Mouse (Mus musculus) spleen, postnatal 14 days (tissue): ENCODE measurements around the gene Irgc1.
"Not testable (repeated sequence)": the region's sequence is repeated elsewhere in the genome, so short reads cannot be mapped to it uniquely, and the experiment has no call there.

Source experiments
- DNase-seq, 2 experiments: peaks; one replicate each; pipeline ENCODE4 v3.0.0; 2021 to 2022; ENCODE audit warnings: low spot score in 2 of 2

Irgc1 gene

DNA sequence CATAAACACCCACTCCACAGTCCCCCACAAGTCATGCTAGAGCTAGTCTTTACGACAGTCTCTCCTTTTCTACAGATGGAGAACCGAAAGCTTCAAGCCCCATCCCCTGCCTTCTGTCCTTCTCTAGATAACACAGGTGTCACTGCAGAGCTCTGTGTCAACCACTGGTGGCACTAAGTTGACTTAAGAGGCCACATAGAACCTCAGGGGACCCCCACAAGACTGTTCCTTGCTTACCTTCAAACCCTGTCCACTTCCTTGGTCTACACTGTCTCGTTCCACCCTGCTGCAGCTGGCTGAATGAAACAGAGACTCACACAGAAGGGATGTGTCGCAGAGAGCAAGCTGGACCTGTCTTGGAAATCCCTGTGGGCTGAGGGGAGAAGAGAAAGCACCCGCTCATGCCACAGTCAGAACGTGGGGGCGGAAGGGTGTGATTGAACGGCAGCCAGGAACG lies at the start of gene Irgc1:
Gene Irgc1 (minus strand): TSS at position 443 of the 457 bp plus-strand sequence.
- DNase-seq = no peak

DNA sequence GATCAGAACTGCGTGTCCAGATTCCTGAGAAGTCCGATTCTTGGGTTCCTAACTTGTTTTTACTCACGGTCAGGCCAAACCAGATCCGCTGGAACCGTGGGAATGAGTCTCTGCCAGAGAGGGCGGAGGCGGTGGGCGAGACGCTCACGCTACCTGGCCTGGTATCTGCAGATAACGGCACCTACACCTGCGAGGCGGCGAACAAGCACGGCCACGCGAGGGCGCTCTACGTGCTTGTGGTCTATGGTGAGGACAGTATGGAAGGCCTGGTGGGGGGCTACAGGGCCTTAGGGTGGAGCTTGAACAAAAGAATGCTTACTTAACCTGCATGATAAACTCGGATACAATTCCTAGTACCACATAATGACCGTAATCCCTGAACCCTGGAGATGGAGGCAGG lies 49.4 kb upstream of the Irgc1 start:
- peak in 1 of 2 experiments; percentile 32 for DNase-seq

DNA sequence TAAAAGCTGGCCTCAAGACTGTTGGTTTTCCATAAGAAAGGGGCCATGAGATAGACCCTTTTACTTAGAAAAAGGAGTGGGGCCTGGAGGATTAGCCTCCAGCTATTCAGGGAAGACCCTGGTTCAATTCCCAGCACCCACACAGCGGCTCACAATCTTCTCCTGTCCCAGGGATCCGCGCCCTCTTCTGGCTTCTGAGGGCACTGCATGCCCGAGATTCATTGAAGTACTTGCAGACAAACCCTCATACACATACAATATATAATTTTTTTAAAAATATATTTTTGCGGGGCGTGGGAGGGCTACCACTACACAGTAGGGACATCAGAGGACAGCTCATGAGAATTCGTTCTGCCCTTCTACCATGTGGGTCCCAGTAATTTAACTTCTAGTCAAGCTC lies 48.8 kb upstream of the Irgc1 start:
- DNase-seq = peak in 1 of 2 experiments; percentile 44

DNA sequence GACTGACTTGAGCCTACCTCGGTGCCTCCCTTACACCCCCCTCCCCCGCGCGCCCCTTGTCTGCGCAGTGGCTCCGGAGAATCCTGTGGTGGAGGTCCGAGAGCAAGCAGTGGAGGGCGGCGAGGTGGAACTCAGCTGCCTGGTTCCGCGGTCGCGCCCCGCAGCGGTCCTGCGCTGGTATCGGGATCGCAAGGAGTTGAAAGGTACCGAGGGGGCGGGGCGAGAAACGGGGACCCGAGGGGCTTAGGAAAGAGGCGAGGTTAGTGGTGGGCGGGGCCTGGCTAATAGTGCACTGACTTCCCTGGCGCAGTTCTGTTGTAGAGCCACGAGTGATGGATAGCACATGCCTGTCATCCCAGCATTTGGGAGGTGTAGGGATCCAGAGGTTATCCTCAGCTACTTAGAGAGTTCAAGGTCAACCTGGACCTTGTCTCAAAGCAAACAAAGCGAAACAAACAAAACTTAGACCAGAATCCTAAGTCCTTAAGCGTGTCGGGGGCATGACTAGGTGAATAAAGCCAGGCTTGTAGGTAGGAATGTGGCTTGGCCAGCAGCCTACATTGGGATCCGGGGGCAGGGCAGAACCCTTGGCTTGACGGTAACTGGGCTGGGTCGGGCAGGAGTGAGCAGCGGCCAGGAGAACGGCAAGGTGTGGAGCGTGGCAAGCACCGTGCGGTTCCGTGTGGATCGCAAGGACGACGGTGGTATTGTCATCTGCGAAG lies 47.9 kb upstream of the Irgc1 start:
- no peak for DNase-seq

DNA sequence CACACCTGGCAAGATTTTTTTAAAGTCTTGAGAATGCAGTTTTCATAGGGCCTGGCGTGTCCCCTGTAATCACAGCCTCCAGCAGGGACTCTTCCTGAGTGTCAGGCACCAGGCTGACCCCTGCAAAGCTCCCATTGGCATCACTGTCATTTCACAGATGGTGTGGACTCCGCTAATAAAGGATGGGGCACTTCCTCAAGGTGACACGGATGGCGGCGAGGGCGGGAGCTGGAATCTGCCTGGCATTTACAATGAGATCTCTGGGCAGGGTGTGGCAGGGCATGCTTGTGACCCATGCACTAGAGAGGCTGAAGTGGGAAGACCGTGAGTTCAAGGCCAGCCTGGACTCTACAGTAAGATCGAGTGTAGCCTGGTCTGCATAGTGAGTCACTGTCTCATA lies 36.2 kb upstream of the Irgc1 start:
- DNase-seq = no peak

DNA sequence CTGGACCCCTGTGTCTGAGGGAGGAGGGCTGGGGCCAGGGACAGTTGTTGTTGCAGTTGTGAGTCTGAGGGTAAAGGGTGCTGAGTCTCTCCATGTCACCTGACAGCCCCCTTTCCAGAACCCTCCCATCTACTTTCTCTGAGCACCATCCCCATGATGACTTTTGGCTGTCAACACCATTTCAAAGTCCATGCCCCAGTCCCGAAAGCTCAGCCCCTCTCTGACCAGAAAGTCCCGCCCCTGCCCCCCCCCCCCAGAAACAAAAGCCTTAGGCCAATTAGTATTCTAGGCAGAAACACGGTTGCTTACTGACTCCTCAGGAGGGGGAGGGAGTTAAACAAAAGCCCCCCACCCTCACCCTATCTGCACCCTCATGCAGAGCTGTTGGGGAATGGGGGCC lies 35.3 kb upstream of the Irgc1 start:
- DNase-seq = no peak

DNA sequence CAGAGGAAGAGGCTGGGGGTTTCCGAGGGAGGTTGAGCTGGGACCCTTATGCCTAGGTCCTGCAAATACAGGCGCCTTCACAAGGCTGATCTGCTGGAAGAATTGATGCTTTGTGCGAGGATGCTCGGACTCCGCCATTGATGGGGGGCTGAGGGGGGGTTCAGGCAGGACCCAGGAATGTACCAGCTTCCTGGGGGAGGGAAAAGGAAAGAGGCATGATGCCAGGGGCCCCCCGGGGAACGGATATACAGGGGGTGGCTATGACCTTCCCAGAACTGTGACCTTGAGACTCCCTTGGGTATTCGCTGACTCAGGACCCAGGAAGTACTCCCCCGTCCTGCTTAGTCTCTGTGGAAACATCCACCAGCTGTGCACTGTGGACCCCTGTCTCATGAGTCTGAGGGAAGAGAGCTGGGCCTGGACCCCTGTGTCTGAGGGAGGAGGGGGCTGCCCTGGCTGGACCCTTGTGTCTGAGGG lies 34.6 kb upstream of the Irgc1 start:
- no peak for DNase-seq

DNA sequence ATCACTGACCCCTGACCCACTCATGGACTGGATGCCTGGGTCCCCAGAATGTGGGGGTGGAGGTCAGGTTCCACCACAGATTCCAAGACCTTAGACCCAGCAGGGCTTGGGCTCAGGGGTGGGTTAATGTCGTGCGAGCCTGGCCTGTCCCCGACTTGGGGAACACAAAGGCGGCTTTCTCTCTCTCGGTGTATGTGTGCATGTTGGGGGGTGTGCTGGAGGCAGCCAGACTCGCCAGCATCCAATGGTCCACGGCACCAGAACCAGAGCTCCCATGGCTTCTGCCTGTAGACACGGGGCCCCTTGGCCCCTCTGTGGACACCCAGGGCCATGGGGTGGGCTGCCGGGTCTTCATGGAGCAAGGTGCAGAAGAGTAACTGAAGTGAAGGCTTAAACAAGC lies 33.4 kb upstream of the Irgc1 start:
- no peak for DNase-seq

DNA sequence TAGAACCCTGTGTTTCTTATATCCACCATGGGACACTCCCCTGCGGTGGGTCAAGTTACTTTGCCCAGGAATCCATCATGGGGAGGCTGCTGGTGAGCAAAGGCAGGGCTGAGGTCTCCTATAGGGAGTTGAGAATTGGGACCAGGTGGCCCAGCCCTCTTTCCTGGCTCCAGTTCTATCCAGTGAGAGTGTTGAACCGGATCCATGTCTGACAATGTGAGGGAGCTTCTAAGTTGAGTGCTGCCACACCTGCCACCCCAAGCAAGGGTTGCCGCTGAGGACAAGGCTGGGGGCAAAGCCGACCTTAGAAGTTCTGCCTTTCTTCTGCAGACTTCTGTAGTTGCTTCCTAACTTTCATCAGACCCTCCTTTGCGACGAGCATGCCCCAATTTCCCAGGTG lies 31.2 kb upstream of the Irgc1 start:
- not testable (repeated sequence) for DNase-seq

DNA sequence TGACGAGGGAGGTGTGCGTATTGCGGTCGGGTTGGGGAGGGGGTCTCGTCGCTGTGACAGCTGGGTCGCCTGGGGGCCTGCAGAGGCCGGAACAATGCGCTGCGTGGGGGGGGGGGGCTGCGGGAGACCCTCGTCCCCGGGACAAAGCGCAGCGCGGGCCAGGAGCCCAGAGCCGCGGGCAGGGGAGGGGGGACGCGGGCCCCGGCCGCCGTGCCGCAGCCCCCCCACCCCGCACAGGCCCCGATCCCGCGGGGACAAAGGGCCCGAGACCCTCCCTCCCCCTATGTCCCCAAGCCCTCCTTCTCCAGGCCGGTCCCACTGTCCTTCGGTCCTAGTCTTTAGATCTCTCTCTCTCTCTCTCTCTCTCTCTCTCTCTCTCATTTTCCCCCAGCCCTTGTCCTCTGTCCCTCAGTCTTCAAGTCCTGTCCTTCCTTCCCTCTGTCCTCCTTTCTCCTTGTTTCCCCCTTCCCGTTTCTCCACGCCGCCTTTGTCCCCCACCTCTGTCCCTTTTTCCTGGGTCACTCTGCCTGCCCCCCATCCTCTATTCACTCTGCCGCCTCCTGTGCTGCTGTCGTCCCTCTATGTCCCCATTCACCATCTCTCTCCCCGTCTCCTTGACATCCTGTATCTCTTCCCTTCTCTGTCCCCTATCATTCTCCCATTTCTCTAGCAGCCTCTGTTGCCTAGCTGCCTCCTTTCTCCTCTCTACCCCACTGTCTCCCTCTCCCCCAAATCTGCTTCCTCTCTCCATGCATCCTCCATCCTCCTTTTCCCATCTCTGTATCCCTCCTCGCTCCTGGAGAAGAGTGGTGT lies 30.3 kb upstream of the Irgc1 start:
- DNase-seq = no peak

DNA sequence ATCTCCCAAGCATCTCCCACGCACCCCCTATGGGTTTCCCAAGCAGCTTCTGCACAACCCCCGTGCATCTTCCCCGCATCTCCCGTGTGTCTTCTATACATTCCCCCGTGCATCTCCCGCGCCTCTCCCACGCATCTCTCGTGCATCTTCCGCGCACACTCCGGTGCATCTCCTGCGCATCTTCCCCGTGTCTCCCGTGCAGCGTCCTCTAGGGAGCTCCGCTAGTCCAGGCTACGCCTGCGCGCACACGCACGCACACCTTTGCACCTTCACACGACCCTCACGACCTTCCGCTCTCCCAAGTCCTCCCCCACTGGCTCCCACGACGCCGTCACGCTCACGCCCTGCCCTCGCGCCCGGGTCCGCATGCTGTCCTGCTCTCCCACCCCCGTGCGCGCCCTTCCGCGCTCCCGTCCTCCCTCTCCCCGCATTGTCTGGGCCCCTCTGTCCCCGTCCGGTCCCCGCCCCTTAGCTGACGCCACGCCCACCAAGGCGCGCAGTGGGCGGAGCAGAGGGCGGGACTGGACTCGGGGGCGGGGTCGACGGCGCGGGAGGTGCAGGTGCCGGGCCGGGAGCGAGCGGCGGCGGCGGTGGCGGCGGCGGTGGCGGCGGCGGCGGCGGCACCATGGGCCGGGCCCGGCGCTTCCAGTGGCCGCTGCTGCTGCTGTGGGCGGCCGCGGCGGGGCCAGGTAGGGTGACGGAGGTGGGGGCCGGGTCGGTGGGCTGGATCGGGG lies 29.5 kb upstream of the Irgc1 start, which contains the start of gene Cadm4:
Gene Cadm4 (plus strand): TSS at position 550 of the 734 bp plus-strand sequence.
- DNase-seq = peak; percentile 68 to 75

DNA sequence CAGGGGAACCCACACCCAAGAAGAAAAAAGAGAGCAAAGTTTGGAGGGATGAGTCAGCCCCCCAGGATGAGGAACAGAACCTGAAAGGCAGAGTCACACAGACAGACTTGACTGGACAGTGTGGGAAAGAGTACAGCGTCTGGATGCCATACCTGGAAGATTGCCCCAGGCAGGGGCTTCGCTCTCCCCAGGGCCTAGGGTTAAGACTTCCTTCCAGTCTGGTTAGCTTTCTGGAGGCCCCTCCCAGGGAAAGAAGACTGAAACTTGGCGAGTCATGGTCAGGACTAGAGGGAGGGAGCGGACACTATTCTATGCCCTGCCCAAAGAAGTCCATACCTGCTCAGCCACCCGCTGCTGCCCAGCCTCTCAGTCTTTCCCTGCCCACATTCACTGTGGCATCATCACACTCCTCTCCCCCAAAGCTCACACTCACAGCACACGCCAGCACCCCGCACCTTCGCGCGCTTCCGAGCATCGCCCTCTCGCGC lies 28.9 kb upstream of the Irgc1 start:
- no peak for DNase-seq

DNA sequence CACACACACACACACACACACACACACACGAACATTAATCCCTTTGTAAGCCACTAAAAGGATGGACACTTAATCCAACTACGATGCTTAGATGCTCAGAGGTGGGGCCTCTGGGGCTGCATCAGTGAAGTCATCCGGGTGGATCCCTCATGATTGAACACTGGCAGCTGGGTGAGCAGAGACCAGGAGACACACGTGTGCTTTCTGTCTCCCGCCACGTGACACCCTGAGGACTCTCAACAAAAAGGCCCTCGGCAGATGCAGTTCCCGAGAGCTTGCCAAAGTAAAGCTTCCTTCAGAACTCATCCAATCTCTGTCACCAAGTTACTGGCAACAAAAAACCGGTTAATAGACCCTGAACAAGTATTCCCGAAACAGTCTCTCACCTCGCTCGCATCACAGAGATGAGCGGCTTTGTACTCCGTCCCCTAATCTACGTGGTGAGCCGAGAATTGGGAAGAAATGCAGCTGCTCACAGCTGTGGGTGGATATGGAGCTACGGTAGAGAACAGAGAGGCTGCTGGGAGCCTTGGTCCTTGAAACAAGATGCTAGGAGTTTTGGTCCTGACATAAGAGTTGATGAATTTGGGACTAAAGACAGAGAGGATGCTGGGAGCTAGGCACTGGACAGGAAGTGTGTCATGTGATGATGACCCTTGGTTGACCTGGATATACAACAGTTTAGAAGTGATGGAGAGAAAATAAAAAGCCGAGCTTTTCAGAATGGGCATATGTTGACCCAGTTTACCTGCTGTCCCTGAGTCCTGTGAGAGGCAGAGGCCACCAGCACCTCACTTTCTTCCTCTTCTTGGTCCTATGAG lies 28.2 kb upstream of the Irgc1 start:
- DNase-seq = no peak

DNA sequence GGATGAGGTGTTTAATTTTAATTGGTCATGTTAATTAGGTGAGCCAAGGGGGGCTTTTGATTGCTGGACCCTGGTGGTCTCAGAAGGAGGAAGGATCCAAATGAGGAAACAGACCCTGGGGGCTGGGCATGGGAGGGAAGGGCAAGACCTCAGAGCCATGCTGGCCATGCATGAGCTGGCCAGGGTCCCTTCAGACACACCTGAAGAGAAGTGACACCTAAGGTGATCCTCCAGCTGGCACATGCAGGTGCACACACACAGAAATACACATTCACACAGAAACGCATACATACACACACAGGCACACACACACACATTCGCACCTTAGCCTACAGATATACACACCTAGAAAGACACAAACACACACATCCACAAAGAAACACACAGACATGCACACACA lies 27.6 kb upstream of the Irgc1 start:
- no peak for DNase-seq

DNA sequence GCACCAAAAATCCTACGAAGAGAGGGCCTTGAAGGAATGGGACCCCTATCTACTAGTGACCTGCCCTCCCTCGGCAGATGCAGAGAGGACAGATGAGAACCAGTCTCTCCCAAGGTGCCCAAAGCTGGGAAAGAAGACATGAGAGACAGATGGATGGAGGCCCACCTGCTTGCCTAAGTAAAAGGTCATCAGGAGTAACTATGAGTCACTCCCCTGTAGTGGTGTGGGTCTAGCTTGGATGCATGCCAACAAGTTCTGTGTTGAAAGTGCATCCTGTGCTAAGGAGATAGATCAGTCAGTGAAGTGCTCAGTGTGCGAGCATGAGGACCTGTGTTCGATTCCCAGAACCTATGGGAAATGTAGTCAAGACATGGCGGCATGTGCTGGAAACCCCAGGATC lies 26.8 kb upstream of the Irgc1 start:
- no peak for DNase-seq

DNA sequence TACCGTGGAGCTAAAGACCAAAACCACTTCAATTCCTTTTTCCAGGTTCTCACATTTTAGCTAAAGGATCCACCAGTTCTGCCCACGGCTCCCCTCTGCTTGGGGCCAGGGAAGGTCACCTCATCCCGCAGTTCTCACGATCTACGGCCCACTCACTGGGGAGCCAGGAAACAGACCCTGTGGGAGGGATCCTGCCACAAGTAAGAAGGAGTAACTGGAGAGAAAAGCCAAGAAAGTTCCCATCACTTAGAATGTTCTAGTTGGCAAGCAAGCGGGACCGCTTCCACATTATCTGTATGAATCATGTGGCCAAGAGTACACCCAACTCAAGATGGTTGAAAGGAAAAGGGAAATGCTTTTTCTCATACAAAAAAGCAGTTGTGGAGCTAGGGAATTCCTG lies 24.8 kb upstream of the Irgc1 start:
- DNase-seq = no peak

DNA sequence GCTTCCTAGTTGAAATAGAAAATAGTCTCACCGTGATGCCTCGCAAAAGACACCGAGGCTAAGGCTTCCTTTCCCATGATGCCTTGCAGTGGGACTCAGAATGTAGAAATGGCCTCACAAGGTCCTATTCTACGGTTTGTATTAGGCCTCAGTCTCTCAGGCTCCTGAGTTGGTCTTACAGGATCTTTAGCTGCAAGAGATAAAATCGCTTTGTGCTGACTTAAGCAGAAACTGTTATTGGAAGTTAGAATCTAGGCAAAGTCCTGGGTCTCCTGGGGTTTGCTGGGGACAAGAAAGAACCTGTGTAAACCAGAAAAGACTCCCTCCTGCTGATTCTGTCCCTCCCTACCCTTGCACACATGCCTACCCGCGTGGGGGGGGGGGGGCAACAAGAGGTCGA lies 24.2 kb upstream of the Irgc1 start:
- no peak for DNase-seq

DNA sequence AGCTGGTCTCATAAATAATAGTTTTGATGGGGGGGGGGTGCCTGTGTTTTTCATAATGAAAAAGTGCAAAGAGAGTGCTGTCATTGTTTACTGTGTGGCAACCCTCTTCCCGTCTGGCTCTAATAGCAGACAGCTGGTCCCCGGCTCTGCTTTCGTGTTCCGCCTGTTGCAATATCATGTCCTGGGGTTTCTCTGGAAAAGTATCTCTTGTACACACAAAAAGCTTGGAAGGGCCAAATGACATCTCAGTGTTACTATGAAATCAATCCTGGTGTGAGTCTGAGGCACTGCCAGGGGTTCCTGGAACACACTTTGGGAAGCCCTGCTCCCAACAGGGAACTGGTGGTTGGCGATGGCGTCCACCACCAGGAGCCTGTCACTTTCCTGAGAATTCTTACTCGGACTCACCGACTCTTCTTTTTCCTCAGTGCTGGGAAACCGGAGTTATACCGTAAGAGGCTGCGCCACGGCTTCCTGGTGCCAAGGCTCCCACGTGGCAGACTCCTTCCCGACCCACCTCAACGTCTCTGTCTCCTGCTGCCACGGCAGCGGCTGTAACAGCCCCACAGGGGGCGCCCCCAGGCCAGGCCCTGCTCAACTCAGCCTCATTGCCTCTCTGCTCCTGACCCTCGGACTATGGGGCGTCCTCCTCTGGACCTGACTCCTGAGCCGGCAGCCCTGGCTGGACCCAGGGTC lies 22.9 kb upstream of the Irgc1 start:
- DNase-seq = no peak

DNA sequence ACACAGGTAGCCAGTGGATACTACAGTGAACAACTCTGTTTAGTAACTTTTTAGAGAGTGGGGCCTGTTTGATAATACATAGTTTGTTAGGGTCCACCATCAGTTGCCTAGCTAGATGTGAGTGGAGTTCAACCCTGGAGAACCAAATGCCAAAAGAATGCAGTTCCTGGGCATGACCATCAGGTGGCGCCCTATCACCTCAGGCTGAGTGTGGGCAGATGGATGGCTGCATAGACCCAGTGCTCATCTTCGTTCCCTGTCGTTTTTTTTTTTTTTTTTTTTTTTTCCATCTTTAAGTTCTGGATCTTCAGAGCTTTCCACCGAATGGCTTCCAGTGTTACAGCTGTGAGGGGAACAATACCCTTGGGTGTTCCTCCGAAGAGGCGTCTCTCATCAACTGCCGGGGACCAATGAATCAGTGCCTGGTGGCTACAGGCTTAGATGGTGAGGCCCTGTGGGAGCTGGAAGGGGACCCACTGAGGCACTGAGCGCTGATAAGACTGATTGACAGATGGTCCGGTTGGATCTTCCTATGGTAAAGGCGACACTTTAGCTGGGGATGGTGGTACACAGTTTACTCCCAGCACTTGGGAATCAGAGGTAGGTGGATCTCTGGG lies 21.9 kb upstream of the Irgc1 start:
- peak in 1 of 2 experiments; percentile 49 for DNase-seq

DNA sequence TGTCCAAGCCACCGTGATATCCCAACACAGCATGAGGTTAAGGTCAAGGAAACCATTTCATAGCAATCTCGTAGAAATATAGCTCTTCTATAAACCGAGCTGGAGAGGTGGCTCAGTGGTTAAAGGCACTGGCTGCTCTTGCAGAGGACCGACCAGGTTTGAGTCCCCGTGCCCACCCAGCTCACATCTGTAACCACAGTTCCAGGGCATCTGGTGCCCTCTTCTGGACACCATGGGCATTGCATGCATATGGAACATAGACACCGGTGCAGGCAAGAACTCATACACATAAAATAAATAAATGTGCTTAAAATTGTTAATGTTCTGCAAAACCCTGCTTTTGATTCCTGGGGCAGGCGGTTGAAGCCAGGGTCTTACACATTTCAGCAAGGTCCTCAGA lies 20.8 kb upstream of the Irgc1 start:
- peak in 1 of 2 experiments; percentile 37 for DNase-seq
